ENCODE assay signal across 8 mouse cellular contexts in genomic region chr15:102406912-102407580, GRCm38 (mm10). TPM values are rescaled to one million over a fixed set of nuclear protein-coding genes. Genes with fewer than 3 reads are reported as not detected.
DNase-seq lines count a peak whose midpoint lies in the region; ATAC-seq and TF ChIP-seq lines count a peak whose summit lies in the region.

No protein-coding gene starts in this region.

- peaks cover 20% of the 10 kb centered on the region for H3K36me3 ChIP-seq in spleen, adult 2 months (ENCODE audit: control insufficient read depth, insufficient read depth, low read length)
- peaks cover 36% of the 10 kb centered on the region for H3K36me3 ChIP-seq in limb, embryonic 15.5 days

- peak overlapping the region; percentile 91; the same call in 1 of the 2 replicates for H3K9ac ChIP-seq in limb, embryonic 15.5 days

- H3K4me1 ChIP-seq in spleen, adult 2 months (ENCODE audit: control insufficient read depth, insufficient read depth, insufficient read length), result peaks cover 11% of the 10 kb centered on the region
- peaks cover 41% of the 10 kb centered on the region for H3K4me1 ChIP-seq in limb, embryonic 15.5 days

- H3K27me3 ChIP-seq in spleen, adult 2 months (ENCODE audit: control insufficient read depth, insufficient read depth, low read length), result no peaks in the 10 kb centered on the region
- H3K27me3 ChIP-seq in limb, embryonic 15.5 days, result no peaks in the 10 kb centered on the region

- H3K27ac ChIP-seq in spleen, adult 2 months (ENCODE audit: insufficient read depth, low read length), result no peak overlapping the region
- H3K27ac ChIP-seq in limb, embryonic 15.5 days, result peak overlapping the region; percentile 98

- peak; percentile 19 for DNase-seq in cerebellum, adult 8-10 months
- DNase-seq in cerebellum, adult 11 months, result no peak
- no peak for DNase-seq in spleen, adult 2 months (ENCODE audit: low read depth in 1 of 2, low spot score in 2 of 2)
- no peak for DNase-seq in spleen, postnatal 4 days (ENCODE audit: low spot score in 2 of 2)
- peak; percentile 19 for DNase-seq in telencephalon, adult 2 months (ENCODE audit: low read depth, low spot score)
- DNase-seq in embryo, embryonic 9.5 days (ENCODE audit: extremely low spot score), result no peak
- no peak for DNase-seq in adrenal gland, postnatal 4 days (ENCODE audit: low spot score in 2 of 2)

- ATAC-seq in limb, embryonic 15.5 days (ENCODE audit: insufficient number of reproducible peaks, low FRiP score, low TSS enrichment, low read depth), result no peak

- H3K4me2 ChIP-seq in limb, embryonic 15.5 days, result peak overlapping the region; percentile 44

- peak overlapping the region; percentile 57; the same call in 1 of the 2 replicates for H3K4me3 ChIP-seq in spleen, adult 2 months (ENCODE audit: extremely low read depth, insufficient read depth, insufficient read length)
- H3K4me3 ChIP-seq in limb, embryonic 15.5 days, result peak overlapping the region; percentile 64

- TF ChIP-seq POLR2A in spleen, adult 2 months (IDR thresholded peaks at IDR 0.05; ENCODE audit: low read depth, low read length), result no peak

- under 1% methylated on average over 3 of the region's 3 CpGs for WGBS in spleen, adult 2 months
- WGBS in limb, embryonic 15.5 days, result 20% methylated on average over 3 of the region's 3 CpGs

- no peaks in the 10 kb centered on the region for H3K9me3 ChIP-seq in limb, embryonic 15.5 days

- TF ChIP-seq CTCF in spleen, adult 2 months (IDR thresholded peaks at IDR 0.05; ENCODE audit: extremely low read depth, insufficient read depth, insufficient read length, insufficient replicate concordance), result no peak

RNA-seq across cellular contexts. Expression of gene Sp1, which starts 1.1 kb away (rescaled TPM):
- 19.6 and 22.7 TPM in 2 replicates for polyA plus RNA-seq in spleen, adult 2 months (2012; rRNA removed)
- polyA plus RNA-seq in limb, embryonic 15.5 days (2015; fragmentation: Nextera tagmentation; extraction: Ambion mirVana), result 9.3 and 11.1 TPM in 2 replicates
- total RNA-seq in adrenal gland, postnatal 4 days (2021), result 100 to 1,000 TPM; 101 to 110 TPM

RNA-seq across cellular contexts. Expression of gene Amhr2, which starts 38.1 kb away (rescaled TPM):
- 0.56 and 0.66 TPM in 2 replicates for polyA plus RNA-seq in spleen, adult 2 months (2012; rRNA removed)
- polyA plus RNA-seq in limb, embryonic 15.5 days (2015; fragmentation: Nextera tagmentation; extraction: Ambion mirVana), result 1.0 and 2.6 TPM in 2 replicates
- total RNA-seq in adrenal gland, postnatal 4 days (2021), result 1 to 10 TPM; 2.8 to 3.1 TPM

RNA-seq across cellular contexts. Expression of gene Sp7, which starts 40.1 kb away (rescaled TPM):
- not detected in 2 replicates for polyA plus RNA-seq in spleen, adult 2 months (2012; rRNA removed)
- polyA plus RNA-seq in limb, embryonic 15.5 days (2015; fragmentation: Nextera tagmentation; extraction: Ambion mirVana), result 12.6 and 18.1 TPM in 2 replicates
- total RNA-seq in adrenal gland, postnatal 4 days (2021), result under 1 TPM; 0.31 to 0.48 TPM

RNA-seq across cellular contexts. Expression of gene Prr13, which starts 51.8 kb away (rescaled TPM):
- polyA plus RNA-seq in spleen, adult 2 months (2012; rRNA removed), result 170 and 215 TPM in 2 replicates
- 72.0 and 78.8 TPM in 2 replicates for polyA plus RNA-seq in limb, embryonic 15.5 days (2015; fragmentation: Nextera tagmentation; extraction: Ambion mirVana)
- 10 to 100 TPM; 63.2 to 81.5 TPM for total RNA-seq in adrenal gland, postnatal 4 days (2021)

RNA-seq across cellular contexts. Expression of gene Aaas, which starts 56.5 kb away (rescaled TPM):
- 51.9 and 55.8 TPM in 2 replicates for polyA plus RNA-seq in spleen, adult 2 months (2012; rRNA removed)
- 61.3 and 62.0 TPM in 2 replicates for polyA plus RNA-seq in limb, embryonic 15.5 days (2015; fragmentation: Nextera tagmentation; extraction: Ambion mirVana)
- total RNA-seq in adrenal gland, postnatal 4 days (2021), result 10 to 100 TPM; 32.3 to 39.0 TPM

Comparison
In these comparisons a context has a peak if more than half of its experiments do, and no peak if none do; other contexts are left out.
1. DNase-seq: peak in cerebellum, adult 8-10 months (single experiment) and telencephalon, adult 2 months (single experiment); none in cerebellum, adult 11 months (single experiment), spleen, adult 2 months (0 of 2), spleen, postnatal 4 days (0 of 2), embryo, embryonic 9.5 days (single experiment) and adrenal gland, postnatal 4 days (0 of 2).
2. RNA of gene Sp7, which starts 40.1 kb away (polyA plus RNA-seq): 12.6 to 18.1 TPM in limb, embryonic 15.5 days; not detected in spleen, adult 2 months; every median in the first group is over 10 times any median in the second.